Mouse (Mus musculus) liver, adult 2 months (tissue): Measurements from ENCODE around the gene Unc45a.

Experiments
- CTCF ChIP-seq: fragments of 200-500 bp; IDR thresholded peaks from 2 replicates; pipeline ENCODE4 v1.5.1; 2011; ENCODE audit warnings: low read depth, low read length, control low read depth
- POLR2A ChIP-seq: fragments of 200-500 bp; IDR thresholded peaks from 2 replicates; pipeline ENCODE4 v1.6.1; 2011; ENCODE audit warnings: low read length, control low read depth; ENCODE audit not compliant: insufficient read depth; ENCODE audit errors: extremely low read depth

DNA sequence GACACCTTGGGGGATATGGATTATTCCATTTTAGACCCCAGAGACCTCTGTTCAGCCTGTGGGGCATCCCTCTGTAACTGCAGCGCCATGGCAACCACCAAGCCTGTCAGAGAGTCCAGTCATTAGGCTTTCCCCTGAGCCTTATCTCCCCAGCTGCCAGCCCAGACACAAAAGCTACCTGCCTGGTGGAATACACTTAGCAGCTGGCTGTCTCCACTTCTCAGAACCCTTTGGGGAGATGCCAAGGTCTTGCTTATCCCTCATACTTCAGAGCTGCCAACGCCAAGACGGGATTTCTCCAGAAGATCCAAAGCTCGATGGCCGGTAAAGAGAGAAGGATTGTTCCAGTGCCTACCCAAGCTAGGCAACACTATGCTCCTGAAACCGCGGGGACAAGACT is 988 bp upstream of the Unc45a start:
- TF ChIP-seq POLR2A, result no peak
- no peak for TF ChIP-seq CTCF
